Mouse (Mus musculus) spleen, postnatal 4 days (tissue): ENCODE data around the gene Notch3.
"Not testable (repeated sequence)": the region's sequence is repeated elsewhere in the genome, so short reads cannot be mapped to it uniquely, and the experiment has no call there.

ENCODE experiments used
- DNase-seq, 2 experiments: peaks; one replicate each; pipeline ENCODE4 v3.0.0; 2022; ENCODE audit warnings: low spot score in 2 of 2

Notch3 gene

DNA sequence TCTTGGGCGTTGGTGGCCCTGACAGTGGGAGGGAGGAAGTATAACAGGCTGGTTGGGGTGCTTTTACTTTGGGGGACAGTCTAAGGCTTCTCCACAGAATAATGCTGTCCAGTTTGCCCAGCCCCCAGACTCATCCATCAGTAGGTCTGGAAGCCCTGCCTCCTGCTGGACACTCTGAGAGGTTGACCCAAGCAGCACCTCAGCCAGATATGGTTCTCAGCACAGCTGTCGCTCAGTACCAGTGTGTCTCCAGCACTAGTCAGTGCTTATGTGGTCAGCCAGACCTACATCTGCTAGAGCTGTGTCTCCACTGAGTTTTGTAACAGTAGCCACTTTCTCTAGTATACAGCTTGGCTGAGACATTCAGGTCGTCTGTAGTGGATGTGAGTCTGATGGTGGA lies 48.2 kb downstream of the Notch3 start:
- DNase-seq: no peak

DNA sequence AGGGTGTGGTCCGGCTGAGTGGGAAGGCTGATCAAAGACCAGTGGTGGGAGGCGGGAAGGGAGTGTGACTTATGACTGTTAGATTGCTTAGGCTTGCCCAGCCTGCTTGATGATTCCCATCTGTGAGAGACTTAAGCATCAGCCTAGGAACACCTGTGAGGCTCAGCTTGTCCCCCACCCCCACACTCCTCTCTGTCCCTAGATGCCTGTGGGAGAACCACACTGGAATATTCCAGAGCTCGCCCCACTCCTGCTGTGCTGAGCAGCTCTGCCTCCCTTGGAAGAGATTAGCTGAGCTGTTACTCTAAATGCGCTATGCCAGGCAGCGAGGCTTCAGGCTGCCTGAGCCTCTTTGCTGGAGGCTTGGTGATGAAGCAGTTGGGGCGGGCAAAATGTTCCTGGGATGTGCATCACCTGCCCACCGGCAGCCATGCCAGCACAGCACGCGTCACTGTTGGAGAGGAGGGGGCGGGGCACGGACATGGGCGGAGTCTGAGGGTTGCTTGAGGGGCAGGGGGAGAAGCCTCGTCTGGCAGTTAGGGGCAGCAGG lies 48.7 kb downstream of the Notch3 start:
- peak in 1 of 2 experiments; percentile 37 for DNase-seq

DNA sequence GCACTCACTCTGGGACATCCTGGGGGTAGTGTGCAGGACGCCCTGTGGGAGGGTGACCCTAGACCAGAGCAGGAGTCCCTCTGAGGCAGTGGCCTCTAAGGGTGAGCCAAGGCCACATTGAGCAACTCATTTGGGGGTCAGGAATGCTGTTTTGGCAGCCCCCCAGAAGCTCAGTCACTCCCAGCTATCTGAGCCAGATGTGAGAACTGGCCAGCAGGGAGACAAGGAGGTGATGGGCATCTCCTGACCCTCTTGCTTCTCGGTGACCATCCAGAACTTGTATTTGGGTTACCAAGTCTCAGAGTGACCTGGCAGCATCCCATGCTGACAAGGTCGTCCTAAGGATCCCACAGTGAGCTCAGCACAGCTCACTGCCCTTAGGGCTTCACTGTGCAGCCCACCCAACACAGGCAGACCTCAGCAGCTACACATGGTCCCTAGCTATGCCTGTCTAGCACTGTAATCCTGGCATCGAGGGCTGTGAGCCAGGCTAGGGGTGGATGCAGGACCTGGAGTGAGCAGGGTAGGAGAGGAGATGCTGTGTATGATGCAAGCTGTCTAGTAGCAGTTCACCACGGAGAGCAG lies 49.3 kb downstream of the Notch3 start:
- DNase-seq: no peak

DNA sequence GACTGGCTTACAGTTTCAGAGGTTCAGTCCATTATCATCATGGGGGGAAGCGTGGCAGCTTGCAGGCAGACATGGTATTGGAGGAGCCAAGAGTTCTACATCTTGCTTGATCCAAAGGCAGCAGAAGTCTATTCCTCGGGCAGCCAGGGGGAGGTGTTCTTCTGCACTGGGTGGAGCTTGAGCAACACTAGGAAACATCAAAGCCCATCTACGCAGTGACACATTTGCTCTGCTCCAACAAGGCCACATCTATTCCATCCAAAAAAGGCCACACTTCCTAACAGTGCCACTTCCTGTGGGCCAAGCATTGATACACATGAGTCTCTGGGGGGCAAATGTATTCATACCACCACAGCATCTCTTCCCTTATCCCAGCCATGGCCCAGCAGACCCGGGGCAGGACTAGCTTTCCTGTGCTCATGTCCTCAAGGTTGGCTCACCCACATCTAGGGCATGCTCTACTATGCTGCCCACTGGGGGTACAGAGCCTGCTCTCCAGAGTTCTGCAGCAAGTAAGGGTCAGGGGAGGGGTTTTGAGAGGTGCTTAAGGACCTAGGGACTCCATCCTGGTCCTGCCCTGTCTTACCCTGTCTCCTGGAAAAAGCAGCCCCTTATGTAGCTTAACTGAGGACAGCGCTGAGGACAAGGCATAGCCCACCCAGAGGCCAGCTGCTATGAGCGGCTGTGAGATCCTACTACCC lies 49.9 kb downstream of the Notch3 start:
- DNase-seq: no peak

DNA sequence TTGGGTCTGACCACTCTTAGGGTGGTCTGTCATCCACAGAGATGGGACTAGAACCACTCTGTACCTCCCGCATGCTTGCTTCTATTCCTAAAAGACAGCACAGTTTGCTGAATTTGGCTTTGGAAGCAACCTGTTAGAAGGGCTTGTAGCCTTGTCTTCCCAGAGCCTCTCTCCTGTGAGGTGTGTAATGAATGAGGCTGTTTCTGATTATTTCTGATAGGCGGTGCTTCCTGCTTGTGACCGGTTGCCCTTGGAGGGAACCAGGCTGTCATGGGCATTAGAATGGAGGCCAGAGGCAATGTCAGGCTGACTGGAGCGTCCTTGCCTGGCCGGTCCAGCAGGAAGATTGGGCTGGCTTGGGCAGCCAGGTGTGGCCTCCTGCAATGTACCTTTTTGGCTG lies 52.2 kb downstream of the Notch3 start:
- DNase-seq: not testable (repeated sequence)

DNA sequence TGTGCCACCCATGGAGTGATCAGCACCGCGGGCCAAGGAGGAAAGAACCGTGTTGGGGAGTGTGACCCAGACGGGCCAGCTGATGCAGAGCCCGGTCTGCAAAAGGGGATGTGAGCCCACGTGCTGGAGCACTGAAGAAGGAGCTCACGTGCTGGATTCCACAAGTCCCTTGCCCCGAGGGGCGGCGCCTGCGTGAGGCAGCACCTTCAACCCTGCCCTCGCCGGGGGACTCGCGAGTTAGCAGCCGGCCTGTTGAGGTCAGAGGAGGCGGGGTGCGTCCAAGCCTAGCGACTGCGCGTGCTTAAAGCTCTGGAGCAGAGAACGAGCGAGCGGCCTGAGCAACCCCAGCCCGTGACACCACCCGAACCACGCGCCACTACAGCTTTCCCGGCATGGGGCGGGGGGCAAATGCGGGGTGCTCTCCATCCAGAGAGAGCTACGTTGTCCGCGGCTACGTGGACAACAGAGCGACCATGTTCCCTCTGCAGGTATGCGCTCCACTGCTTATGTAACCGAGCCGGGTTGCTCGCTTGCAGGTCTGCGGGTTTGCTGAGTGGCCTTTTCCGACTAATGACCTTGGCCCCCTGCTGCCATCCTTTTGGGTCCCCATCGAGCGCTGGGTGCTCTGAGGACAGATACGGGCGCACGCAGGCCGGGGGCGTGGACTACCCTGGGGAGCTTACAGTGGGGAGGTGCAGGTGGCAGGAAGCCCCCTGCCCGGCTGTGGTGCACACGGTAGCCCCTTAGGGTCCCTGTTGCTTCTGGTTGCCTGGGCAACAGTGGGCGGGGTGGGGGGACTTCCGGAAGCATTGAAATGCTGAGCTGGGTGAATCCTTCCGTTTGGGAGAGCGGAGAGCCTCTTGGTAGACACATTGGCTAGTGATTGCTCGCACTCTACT lies 52.9 kb downstream of the Notch3 start:
- peak; percentile 65 to 76 for DNase-seq

DNA sequence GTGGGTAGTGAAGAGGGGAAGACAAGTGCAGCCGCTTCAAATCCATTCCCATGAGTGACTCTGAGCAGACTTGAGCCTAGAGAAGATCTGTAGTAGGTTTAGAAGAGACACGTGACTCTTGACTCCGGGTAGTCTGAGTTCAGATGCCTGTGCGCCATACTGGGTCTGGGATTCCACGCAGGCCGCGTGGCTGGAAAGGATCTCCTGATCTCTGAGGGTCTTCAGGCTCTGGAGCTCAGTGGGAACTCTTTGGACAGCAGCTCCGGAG lies 53.5 kb downstream of the Notch3 start:
- no peak for DNase-seq

DNA sequence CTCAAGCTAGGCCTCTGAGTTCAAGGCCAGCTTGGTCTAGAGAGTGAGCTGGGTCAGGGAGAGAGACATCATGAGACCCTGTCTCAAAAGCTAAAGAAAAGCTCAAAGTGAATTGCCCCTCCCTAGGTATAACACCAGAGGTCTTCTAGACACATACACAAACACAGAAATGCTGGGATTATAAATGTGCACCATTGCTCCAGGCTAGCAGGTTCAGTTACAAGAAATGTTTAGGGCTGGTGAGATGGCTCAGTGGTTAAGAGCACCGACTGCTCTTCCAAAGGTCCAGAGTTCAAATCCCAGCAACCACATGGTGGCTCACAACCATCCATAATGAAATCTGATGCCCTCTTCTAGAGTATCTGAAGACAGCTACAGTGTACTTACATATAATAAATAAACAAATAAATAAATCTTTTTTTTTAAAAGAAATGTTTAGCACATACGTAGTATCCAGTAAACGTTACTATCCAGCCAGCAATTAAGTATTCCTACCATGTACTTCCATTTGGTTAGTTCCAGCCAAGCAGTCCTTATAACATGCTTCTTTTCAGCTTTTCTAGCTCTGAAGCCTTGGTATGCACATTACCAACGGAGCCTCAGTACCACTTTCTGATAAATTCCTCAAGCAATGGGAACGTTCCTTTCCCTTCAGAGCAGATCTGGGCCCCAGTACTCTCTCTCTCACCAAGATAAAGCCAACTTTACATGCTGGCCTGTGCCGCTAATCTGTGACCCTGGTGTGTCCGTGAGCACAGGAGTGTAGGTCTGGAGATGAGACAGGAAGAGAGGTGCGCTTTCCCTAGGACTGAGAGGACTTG lies 54.0 kb downstream of the Notch3 start:
- DNase-seq: no peak

DNA sequence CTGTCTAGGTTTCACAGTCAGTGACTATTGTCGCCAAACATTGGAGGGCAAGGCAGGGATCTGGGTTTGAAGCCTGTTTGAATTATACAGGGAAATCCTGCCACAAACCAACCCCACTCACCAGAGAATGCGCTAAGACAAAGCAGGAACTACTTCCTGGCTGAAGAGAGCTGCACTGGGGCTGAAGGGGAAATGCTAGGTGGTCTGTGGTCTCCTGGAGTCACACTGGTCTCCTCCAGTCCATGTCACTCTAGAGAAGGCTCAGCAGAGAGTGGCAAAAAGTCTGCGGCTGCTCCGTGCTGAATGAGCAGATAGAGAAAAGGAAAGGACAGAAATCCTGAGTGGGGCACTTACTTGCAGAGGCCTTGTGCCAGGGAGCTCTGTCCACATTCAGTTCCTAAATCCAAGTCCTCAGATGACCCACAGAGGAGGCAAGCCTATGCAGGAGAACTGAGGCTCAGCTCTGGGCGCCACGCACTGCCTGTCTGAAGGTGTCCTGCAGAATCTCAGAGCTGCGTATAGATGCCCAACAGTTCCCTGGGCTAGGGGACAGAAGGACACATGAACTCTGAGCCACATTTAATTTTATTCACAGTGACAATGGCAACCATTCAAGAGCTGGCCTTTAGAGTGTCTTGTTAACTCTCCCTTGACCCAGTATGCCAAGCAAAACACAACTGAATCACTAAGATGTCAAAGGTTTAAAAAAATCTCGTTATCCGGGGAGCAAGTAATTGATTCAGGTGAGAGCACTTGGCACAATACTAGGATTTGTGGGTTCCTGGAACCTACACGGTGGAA lies 55.5 kb downstream of the Notch3 start:
- no peak for DNase-seq

DNA sequence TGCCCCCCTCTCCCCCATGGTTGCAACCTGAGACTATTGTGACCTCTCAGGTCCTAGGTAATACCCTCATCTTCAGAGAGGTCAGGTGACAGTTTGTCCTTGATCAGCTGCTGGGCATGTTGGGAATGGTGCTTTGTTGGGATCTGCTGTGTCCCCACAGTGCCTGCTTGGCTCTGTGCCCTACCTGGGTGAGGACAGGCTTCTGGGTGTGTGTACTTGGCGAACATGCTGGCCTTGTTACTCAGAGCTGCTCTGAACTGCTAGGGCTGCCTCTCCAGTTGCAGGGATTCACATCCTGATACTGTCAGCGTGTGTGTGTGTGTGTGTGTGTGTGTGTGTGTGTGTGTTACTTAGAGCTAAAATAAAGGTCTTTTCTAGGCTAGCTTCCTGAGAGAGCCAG lies 56.2 kb downstream of the Notch3 start:
- DNase-seq: no peak

DNA sequence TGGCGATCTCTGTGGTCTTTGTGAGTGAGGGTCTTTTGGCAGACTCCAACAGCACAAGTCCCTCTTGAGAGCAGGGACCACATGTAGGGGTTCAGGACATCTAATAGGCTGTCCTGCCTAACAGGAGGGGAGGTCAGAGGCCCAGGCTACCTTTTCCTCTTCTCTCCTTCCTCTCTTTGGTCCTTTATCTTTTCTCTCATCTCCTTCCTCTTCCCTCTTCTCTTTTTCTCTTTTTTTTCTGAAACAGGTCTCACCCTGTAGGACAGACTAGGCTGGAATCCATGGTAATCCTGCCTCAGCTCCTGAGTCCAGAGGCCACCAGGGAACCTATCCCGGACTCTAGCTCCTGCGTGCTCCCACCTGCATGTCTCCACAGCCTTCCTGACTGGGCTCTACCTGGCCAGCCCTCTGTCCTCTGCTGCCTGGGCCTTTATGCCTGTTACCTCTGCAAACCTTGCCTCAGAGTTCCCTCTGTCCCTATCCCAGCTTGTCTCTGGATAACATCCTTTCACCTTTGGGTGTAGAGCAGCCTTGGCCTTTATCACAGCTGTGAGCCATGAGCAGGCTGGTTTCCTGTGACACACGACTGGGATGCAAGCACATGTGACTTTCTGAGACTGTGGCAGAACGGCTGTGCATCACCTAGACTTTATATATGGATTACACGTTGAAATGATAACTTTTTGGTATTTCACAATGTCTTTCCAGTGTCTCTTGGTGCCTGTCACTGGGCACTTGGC lies 57.3 kb downstream of the Notch3 start:
- no peak for DNase-seq

DNA sequence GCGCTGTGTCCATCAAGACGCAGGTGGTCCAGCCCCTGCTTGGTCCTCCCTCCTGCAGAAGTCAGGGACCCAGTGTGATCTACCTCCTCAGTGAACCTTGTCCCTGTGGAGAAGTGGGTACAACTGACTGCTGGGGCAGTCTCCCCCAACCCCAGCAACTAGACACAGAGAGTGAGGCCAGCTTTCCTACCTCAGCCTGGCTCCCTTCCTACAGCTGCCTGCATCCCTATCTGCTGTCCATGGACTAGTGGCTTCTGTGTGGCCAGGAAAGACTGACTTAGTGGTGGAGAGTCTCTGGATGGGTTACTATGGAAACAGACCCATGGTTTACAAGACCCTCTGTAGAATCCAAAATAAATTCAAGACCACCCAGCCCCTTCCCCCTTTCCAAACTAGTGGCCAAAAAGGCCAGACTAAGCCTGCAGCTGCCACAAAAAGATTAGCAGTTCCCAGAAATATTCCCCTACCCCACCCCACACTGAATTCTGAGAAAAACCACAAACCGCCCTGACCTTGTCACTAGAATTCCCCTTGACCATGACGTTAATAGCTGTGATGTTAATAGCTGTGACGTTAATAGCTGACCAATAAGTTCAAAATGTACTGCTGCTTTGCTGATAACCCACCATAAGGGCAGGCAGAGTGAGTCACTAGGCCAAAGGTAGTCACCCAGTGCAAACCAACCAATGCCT lies 58.2 kb downstream of the Notch3 start:
- DNase-seq: peak in 1 of 2 experiments; percentile 61

DNA sequence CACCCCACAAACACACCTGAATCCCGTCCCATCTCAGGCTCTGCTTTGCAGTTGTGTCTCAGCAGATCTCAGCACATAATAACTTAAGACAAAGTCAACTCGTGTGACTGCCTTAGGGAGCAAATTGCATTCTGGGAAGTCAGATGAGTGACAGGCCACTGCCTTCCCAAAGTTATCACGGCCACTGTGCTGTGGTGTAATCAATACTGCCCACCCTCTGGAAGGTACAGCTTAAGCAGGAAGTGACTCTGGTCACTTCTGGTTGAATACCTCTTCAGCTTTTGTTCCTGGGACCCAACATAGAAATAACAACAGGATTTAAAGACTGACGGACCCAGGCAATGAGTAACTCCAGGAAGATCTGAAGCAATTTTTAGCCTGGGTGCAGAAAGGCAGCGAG lies 58.8 kb downstream of the Notch3 start:
- DNase-seq: no peak

DNA sequence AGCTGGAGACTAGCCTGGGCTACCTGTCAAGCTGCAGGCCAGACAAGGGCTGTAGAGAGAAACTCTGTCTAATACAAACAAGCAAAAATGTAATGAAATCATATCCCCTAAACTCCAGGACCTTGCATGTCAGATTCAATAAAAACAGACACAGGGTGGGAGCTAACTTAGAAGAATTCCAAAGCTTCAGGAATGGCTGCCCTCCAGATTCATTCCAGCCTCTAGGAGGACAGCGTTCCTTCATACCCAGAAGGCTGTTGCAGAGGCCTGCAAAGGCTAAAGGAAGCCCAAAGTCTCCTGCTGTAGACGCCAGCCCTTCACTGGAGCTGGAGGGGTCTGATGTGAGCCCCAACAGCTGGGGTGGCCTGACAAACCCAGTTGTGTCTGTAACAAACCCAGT lies 60.3 kb downstream of the Notch3 start:
- DNase-seq: no peak

DNA sequence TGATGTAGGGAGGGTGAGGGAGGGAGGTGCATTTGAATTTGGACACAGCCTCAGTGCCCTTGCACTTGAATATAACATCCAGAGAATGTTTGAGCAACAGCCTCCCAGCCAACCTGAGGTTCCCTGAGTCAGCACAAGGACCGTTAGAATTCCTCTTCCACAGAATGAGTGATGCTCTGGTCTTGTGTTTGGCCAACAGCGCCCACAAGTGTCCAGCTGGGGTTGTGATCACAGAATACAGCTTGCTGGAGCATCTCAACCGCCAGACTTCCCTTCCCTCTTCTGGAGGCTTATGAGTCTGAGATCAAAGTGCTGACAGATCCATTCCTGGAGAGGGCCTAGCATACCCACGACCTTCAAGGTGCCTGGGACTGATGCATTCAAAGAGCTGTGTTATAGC lies 63.6 kb downstream of the Notch3 start:
- no peak for DNase-seq

DNA sequence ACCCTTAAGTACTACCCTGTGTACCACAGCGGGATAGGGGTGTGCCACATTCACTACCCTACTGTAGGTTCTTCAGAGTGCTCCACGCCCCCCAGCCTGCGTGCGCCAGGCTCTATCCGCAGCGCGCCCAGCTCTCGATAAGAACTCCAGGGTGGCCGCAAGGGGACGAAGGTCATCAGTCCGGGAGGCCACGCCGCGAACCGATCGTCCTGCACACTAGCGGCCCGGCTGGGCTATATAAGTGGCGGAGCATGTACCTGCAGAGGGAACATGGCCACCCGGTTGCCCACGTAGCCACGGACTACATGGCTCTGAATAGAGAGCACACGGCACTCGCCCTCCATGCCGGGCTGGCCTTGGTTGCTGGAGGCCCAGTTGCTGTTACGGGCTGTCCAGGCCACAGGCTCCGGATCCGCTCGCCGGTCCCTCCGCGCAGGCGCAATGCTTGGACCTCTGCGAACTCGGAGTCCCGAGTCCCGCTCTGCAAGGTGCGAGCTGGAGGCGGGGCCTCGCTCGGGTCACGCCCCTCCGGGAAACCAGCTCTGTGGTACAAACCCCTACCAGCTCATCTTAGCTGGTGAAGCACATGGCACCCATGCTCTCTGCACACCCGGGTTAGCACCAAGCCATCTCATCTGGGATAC lies 66.6 kb downstream of the Notch3 start:
- DNase-seq: peak; percentile 71 to 80

DNA sequence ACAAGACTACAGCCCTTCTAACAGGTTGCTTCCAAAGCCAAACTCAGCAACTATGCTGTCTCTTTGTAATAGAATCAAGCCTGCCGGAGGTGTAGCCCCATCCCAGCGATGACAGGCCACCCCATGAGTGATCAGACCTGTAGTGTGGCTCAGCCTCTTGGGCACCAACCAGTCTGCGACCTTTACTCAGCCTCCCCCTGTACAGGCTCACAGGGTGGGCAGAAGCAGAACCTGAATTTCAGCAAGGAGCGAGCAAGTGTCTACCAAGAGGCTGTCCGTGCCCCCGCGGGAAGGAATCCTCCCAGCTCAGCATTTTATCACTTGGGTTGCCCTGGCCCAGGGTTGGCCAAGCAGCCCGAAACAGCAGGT lies 67.1 kb downstream of the Notch3 start:
- DNase-seq: no peak

DNA sequence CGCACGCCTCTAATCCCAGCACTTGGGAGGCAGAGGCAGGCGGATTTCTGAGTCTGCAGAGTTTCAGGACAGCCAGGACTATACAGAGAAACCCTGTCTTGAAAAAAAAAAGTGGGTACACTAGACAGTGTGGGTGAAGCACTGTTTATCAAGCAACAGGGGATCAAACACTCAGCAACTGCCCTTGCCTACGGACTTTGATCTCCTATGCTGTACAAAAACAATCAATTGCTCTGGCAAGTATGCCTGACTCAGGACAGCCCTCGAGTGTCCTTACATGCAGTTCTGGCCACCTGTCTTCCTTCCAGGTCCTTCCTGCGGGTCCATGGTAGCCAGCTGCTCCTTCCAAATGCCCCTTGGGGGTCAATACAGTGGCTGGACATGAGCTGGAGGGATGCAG lies 67.7 kb downstream of the Notch3 start:
- not testable (repeated sequence) for DNase-seq

DNA sequence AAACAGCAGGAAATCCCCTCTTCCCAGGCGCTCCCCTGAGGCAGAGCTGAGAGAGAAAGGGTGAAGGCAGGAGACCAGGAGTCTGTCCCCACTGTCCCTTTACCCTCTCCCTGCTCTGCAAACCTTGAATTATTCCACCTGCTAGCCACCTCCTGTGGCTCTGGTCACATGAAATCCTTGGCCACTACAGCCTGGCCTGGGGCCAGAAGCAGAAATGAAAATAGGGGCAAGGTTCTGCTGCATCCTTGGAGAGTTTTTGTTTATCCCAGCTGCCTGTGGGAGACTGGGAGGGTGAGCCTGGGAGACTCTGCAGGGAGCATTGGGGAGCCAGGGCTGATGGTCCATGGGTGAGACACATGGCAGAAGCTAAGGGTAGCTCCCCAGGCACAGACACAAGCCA lies 69.0 kb downstream of the Notch3 start:
- no peak for DNase-seq
